Mouse (Mus musculus): ENCODE measurements around the gene Cd59b. TPM values are rescaled to one million over a fixed set of nuclear protein-coding genes. Genes with fewer than 3 reads are reported as not detected.
"Not testable (repeated sequence)": the region's sequence is repeated elsewhere in the genome, so short reads cannot be mapped to it uniquely, and the experiment has no call there.

Gene Cd59b
- total RNA-seq, 2 experiments from 2014 or later, result 0.78 TPM; not detected in 1

- DNase-seq (ENCODE audit: low spot score in 2 of 2), result peak in 1 of 2 experiments; percentile 70
- intact Hi-C loops (cut with DNase I), result loop anchor here (10.0 kb wide), 1 partner anchor 375 kb away; no protein-coding TSS in a partner anchor
These were observed 9.9 kb upstream of the Cd59b start for GRCm38 (mm10) chr2:104059786-104060185.

- intact Hi-C loops (cut with DNase I), result no loop called here
- no peak for DNase-seq (ENCODE audit: low spot score in 2 of 2)
These were observed 8.7 kb upstream of the Cd59b start for GRCm38 (mm10) chr2:104060996-104061395.

GRCm38 (mm10) chr2:104062665-104063064, 7.0 kb upstream of the Cd59b start:
- intact Hi-C loops (cut with DNase I), result no loop called here
- peak in 1 of 2 experiments; percentile 23 for DNase-seq (ENCODE audit: low spot score in 2 of 2)

- no peak for DNase-seq (ENCODE audit: low spot score in 2 of 2)
- intact Hi-C loops (cut with DNase I), result no loop called here
These were observed 5.5 kb upstream of the Cd59b start for GRCm38 (mm10) chr2:104064152-104064551.

- intact Hi-C loops (cut with DNase I); DNase-seq (ENCODE audit: low spot score in 2 of 2): not testable (repeated sequence)
These were observed 4.1 kb upstream of the Cd59b start, which contains the start of gene Gm10912 for GRCm38 (mm10) chr2:104065526-104065925. TSS of gene Gm10912 (plus strand) at chr2:104065826.

GRCm38 (mm10) chr2:104068450-104068849, 1.2 kb upstream of the Cd59b start, which contains the start of gene Gm10799:
TSS of gene Gm10799 (minus strand) at chr2:104068550.
- not testable (repeated sequence) for DNase-seq (ENCODE audit: low spot score in 2 of 2)
- intact Hi-C loops (cut with DNase I), result loop anchor here (1.0 kb wide), 1 partner anchor 27 kb away; the partner anchor contains the start of gene Cd59a

GRCm38 (mm10) chr2:104078285-104078684, 8.6 kb downstream of the Cd59b start:
- intact Hi-C loops (cut with DNase I); DNase-seq (ENCODE audit: low spot score in 2 of 2): not testable (repeated sequence)

GRCm38 (mm10) chr2:104081436-104082050, 11.9 kb downstream of the Cd59b start:
- intact Hi-C loops (cut with DNase I); DNase-seq (ENCODE audit: low spot score in 2 of 2): not testable (repeated sequence)

- DNase-seq (ENCODE audit: low spot score in 2 of 2), result no peak
- intact Hi-C loops (cut with DNase I), result no loop called here
These were observed 12.8 kb downstream of the Cd59b start for GRCm38 (mm10) chr2:104082474-104082873.

- intact Hi-C loops (cut with DNase I); DNase-seq (ENCODE audit: low spot score in 2 of 2): not testable (repeated sequence)
These were observed 14.4 kb downstream of the Cd59b start for GRCm38 (mm10) chr2:104084027-104084426.

- intact Hi-C loops (cut with DNase I); DNase-seq (ENCODE audit: low spot score in 2 of 2): not testable (repeated sequence)
These were observed 17.9 kb downstream of the Cd59b start for GRCm38 (mm10) chr2:104087562-104087961.

- intact Hi-C loops (cut with DNase I), result no loop called here
These were observed 23.7 kb downstream of the Cd59b start for GRCm38 (mm10) chr2:104093305-104093704.

GRCm38 (mm10) chr2:104095741-104096213, 26.1 kb downstream of the Cd59b start, which contains the start of gene Cd59a:
TSS of gene Cd59a (plus strand) at chr2:104095801.
- intact Hi-C loops (cut with DNase I), result loop anchor here (1.0 kb wide), 1 partner anchor 27 kb away; the partner anchor contains the start of gene Gm10799
- peak; percentile 12 to 34 for DNase-seq (ENCODE audit: low spot score in 2 of 2)

More at GRCm38 (mm10) chr2:104093305-104093704, 23.7 kb downstream of the Cd59b start:
- no peak for DNase-seq (ENCODE audit: low spot score in 2 of 2)

GRCm38 (mm10) chr2:104096256-104096655, 26.6 kb downstream of the Cd59b start:
- no peak for DNase-seq (ENCODE audit: low spot score in 2 of 2)
- intact Hi-C loops (cut with DNase I), result no loop called here

- DNase-seq (ENCODE audit: low spot score in 2 of 2); intact Hi-C loops (cut with DNase I): not testable (repeated sequence)
These were observed 27.1 kb downstream of the Cd59b start for GRCm38 (mm10) chr2:104096796-104097195.

GRCm38 (mm10) chr2:104097396-104097795, 27.7 kb downstream of the Cd59b start:
- intact Hi-C loops (cut with DNase I); DNase-seq (ENCODE audit: low spot score in 2 of 2): not testable (repeated sequence)

- DNase-seq (ENCODE audit: low spot score in 2 of 2), result no peak
- intact Hi-C loops (cut with DNase I), result no loop called here
These were observed 29.0 kb downstream of the Cd59b start for GRCm38 (mm10) chr2:104098529-104099230.

- intact Hi-C loops (cut with DNase I), result no loop called here
- no peak for DNase-seq (ENCODE audit: low spot score in 2 of 2)
These were observed 29.6 kb downstream of the Cd59b start for GRCm38 (mm10) chr2:104099231-104099585.

GRCm38 (mm10) chr2:104099946-104100345, 30.3 kb downstream of the Cd59b start:
- intact Hi-C loops (cut with DNase I), result no loop called here

GRCm38 (mm10) chr2:104104800-104105199, 35.2 kb downstream of the Cd59b start:
- no peak for DNase-seq (ENCODE audit: low spot score in 2 of 2)

More at GRCm38 (mm10) chr2:104099946-104100345, 30.3 kb downstream of the Cd59b start:
- DNase-seq (ENCODE audit: low spot score in 2 of 2), result no peak

More at GRCm38 (mm10) chr2:104104800-104105199, 35.2 kb downstream of the Cd59b start:
- intact Hi-C loops (cut with DNase I), result no loop called here

Measured in left cerebral cortex, postnatal 25 days (tissue).